17 mouse cellular contexts compared by ENCODE assay signal in the genomic region with DNA sequence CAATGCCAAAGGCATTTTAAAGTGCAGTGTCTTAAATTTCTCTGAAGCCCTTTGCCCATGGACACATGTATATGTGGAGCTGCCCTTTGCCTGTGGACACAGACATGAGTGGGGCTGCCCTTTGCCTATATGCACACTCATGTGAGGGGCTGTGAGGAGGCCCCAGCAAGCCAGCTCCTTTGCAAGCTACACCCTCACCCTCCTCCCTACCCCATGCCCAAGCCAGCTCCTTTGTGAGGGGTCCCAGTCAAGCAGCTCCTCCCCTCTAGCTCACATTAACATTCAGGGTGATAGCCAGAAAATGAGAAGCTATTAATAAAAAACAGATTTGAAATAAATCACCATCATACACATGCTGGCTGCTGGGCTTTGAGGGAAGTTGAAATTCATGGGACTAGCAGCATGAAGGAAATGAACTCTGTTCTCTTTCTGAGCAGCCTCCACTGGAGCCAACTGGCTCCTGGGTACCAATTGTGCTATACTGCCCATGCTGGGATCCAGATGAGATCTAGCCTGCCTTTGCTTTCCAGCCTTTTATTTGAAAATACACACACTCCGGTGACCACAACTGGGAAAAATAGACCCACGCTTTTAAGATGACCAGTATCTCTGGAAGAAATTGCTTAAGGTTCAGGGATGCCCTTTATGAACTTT.
DNase-seq lines count a peak whose midpoint lies in the region; ATAC-seq and TF ChIP-seq lines count a peak whose summit lies in the region.
"Had no signal": no experiment of that assay in that cellular context is flagged by ENCODE, and none has a peak within 500 bp of the region (broad histone marks: within the 10 kb centered on the region; RNA-seq: fewer than 3 reads in every experiment).

No protein-coding gene starts in this region.

- H3K9me3 ChIP-seq in kidney, postnatal 0 days (replicated peaks; ENCODE audit: low read length) = no peaks in the 10 kb centered on the region
- no peaks in the 10 kb centered on the region for H3K9me3 ChIP-seq in hindbrain, embryonic 14.5 days (ENCODE audit: control insufficient read depth, low read length)
- no peaks in the 10 kb centered on the region for H3K9me3 ChIP-seq in limb, embryonic 15.5 days
- no peaks in the 10 kb centered on the region for H3K9me3 ChIP-seq in midbrain, postnatal 0 days (ENCODE audit: low read length)
- H3K9me3 ChIP-seq: embryonic facial prominence, embryonic 12.5 days; kidney, embryonic 15.5 days had no signal

- no peak overlapping the region for H3K4me2 ChIP-seq in kidney, postnatal 0 days (ENCODE audit: low read length)
- no peak overlapping the region for H3K4me2 ChIP-seq in hindbrain, embryonic 14.5 days (replicated peaks)
- no peak overlapping the region for H3K4me2 ChIP-seq in limb, embryonic 15.5 days
- H3K4me2 ChIP-seq in midbrain, postnatal 0 days (ENCODE audit: low read depth, low read length, poor library complexity, severe bottlenecking) = no peak overlapping the region
- H3K4me2 ChIP-seq: embryonic facial prominence, embryonic 12.5 days; kidney, embryonic 15.5 days had no signal

- H3K27ac ChIP-seq in kidney, postnatal 0 days = no peak overlapping the region
- peak overlapping the region; percentile 21 for H3K27ac ChIP-seq in hindbrain, embryonic 14.5 days
- no peak overlapping the region for H3K27ac ChIP-seq in limb, embryonic 15.5 days
- H3K27ac ChIP-seq in midbrain, postnatal 0 days (ENCODE audit: low read depth, low read length) = 0 out of 2 replicates have a peak overlapping the region, but pooled peaks have one; percentile 33
- H3K27ac ChIP-seq: embryonic facial prominence, embryonic 12.5 days; kidney, embryonic 15.5 days had no signal

- no peak for ATAC-seq in kidney, postnatal 0 days (replicated peaks; ENCODE audit: low FRiP score, low read depth)
- no peak for ATAC-seq in hindbrain, embryonic 14.5 days (ENCODE audit: low FRiP score)
- ATAC-seq in limb, embryonic 15.5 days (ENCODE audit: insufficient number of reproducible peaks, low FRiP score, low TSS enrichment, low read depth) = peak; percentile 63; the same call in 1 of the 2 replicates
- ATAC-seq in midbrain, postnatal 0 days (ENCODE audit: low FRiP score) = no peak
- ATAC-seq: intestine, postnatal 0 days had no signal

- no peak overlapping the region for H3K4me3 ChIP-seq in kidney, postnatal 0 days (replicated peaks; ENCODE audit: low read depth, low read length)
- H3K4me3 ChIP-seq in hindbrain, embryonic 14.5 days (replicated peaks; ENCODE audit: low read length) = no peak overlapping the region
- no peak overlapping the region for H3K4me3 ChIP-seq in limb, embryonic 15.5 days
- no peak overlapping the region for H3K4me3 ChIP-seq in midbrain, postnatal 0 days (ENCODE audit: low read depth, low read length)
- H3K4me3 ChIP-seq: embryonic facial prominence, embryonic 12.5 days; kidney, embryonic 15.5 days; myocyte had no signal

- H3K4me1 ChIP-seq in kidney, postnatal 0 days (replicated peaks; ENCODE audit: insufficient read depth, low read length) = no peaks in the 10 kb centered on the region
- H3K4me1 ChIP-seq in hindbrain, embryonic 14.5 days (replicated peaks; ENCODE audit: control insufficient read depth, insufficient read depth, low read length) = peaks cover 11% of the 10 kb centered on the region
- H3K4me1 ChIP-seq in limb, embryonic 15.5 days = peaks cover 3% of the 10 kb centered on the region; the same call in 1 of the 2 replicates
- H3K4me1 ChIP-seq in midbrain, postnatal 0 days (ENCODE audit: insufficient read depth, low read length) = peaks cover 2% of the 10 kb centered on the region; the same call in 1 of the 2 replicates
- H3K4me1 ChIP-seq: embryonic facial prominence, embryonic 12.5 days; kidney, embryonic 15.5 days had no signal

- WGBS in kidney, postnatal 0 days = 91% methylated on average over 2 of the region's 2 CpGs
- WGBS in hindbrain, embryonic 14.5 days = 86% methylated on average over 2 of the region's 2 CpGs
- WGBS in limb, embryonic 15.5 days = 84% methylated on average over 2 of the region's 2 CpGs
- WGBS in midbrain, postnatal 0 days = 89% methylated on average over 2 of the region's 2 CpGs

- peak; percentile 18 for DNase-seq in kidney, postnatal 0 days (ENCODE audit: low spot score)
- DNase-seq in kidney, postnatal 25 days = no peak
- DNase-seq in hindbrain, embryonic 14.5 days (ENCODE audit: low spot score) = no peak
- no peak for DNase-seq in midbrain, postnatal 0 days (ENCODE audit: low spot score)
- DNase-seq in kidney, postnatal 14 days = no peak
- no peak for DNase-seq in urinary bladder, postnatal 25 days (ENCODE audit: low spot score)
- DNase-seq: adrenal gland, adult 8-10 months; cerebellum, adult 9-10 months; gastrocnemius, postnatal 14 days; liver; lung, postnatal 14 days; thymus, adult 2 months had no signal

- no peak overlapping the region for H3K9ac ChIP-seq in kidney, postnatal 0 days (ENCODE audit: low read depth, low read length)
- no peak overlapping the region for H3K9ac ChIP-seq in hindbrain, embryonic 14.5 days
- H3K9ac ChIP-seq in limb, embryonic 15.5 days = no peak overlapping the region
- no peak overlapping the region for H3K9ac ChIP-seq in midbrain, postnatal 0 days (replicated peaks; ENCODE audit: low read length, poor library complexity, severe bottlenecking)
- H3K9ac ChIP-seq: embryonic facial prominence, embryonic 12.5 days; kidney, embryonic 15.5 days had no signal

- H3K36me3 ChIP-seq in kidney, postnatal 0 days (ENCODE audit: insufficient read depth, low read length) = no peaks in the 10 kb centered on the region
- H3K36me3 ChIP-seq in hindbrain, embryonic 14.5 days (replicated peaks; ENCODE audit: control insufficient read depth, insufficient read depth) = no peaks in the 10 kb centered on the region
- H3K36me3 ChIP-seq in limb, embryonic 15.5 days = no peaks in the 10 kb centered on the region
- H3K36me3 ChIP-seq in midbrain, postnatal 0 days (ENCODE audit: insufficient read depth, low read length) = no peaks in the 10 kb centered on the region
- H3K36me3 ChIP-seq: embryonic facial prominence, embryonic 12.5 days; kidney, embryonic 15.5 days had no signal

- TF ChIP-seq CTCF in kidney, postnatal 0 days (IDR thresholded peaks at IDR 0.05; ENCODE audit: low read depth) = no peak
- no peak for TF ChIP-seq CTCF in midbrain, postnatal 0 days (IDR thresholded peaks at IDR 0.05)

- no peaks in the 10 kb centered on the region for H3K27me3 ChIP-seq in kidney, postnatal 0 days (ENCODE audit: insufficient read depth, low read length)
- no peaks in the 10 kb centered on the region for H3K27me3 ChIP-seq in hindbrain, embryonic 14.5 days (ENCODE audit: control insufficient read depth, insufficient read depth, low read length)
- no peaks in the 10 kb centered on the region for H3K27me3 ChIP-seq in limb, embryonic 15.5 days
- no peaks in the 10 kb centered on the region for H3K27me3 ChIP-seq in midbrain, postnatal 0 days (ENCODE audit: insufficient read depth, low read length)
- H3K27me3 ChIP-seq: embryonic facial prominence, embryonic 12.5 days; kidney, embryonic 15.5 days had no signal

Comparison
In these comparisons a context has a peak if more than half of its experiments do, and no peak if none do; other contexts are left out.
1. H3K27ac ChIP-seq: peak in hindbrain, embryonic 14.5 days (single experiment) and midbrain, postnatal 0 days (single experiment); none in kidney, postnatal 0 days (single experiment) and limb, embryonic 15.5 days (single experiment).